Mouse (Mus musculus) bone marrow, adult 2 months (tissue): ENCODE results near the gene Dpp7.

ENCODE experiments used
- CTCF ChIP-seq: fragments of 200-500 bp; IDR thresholded peaks from 2 replicates; pipeline ENCODE4 v1.5.1; 2011; ENCODE audit warnings: low read length, control low read depth; ENCODE audit not compliant: control insufficient read depth, insufficient read depth
- POLR2A ChIP-seq: fragments of 200-500 bp; IDR thresholded peaks from 2 replicates; pipeline ENCODE4 v1.6.1; 2011; ENCODE audit warnings: low read depth, mild to moderate bottlenecking, control low read depth, low read length, borderline replicate concordance; ENCODE audit not compliant: control insufficient read depth

- TF ChIP-seq POLR2A (no peak), CTCF (no peak)
Observed at GRCm38 (mm10) chr2:25310969-25311368, 45.2 kb downstream of the Dpp7 start.
